Mouse (Mus musculus) adrenal gland, adult 2 months (tissue): ENCODE data around the gene Cstf3. TPM values are rescaled to one million over a fixed set of nuclear protein-coding genes. Genes with fewer than 3 reads are reported as not detected.

ENCODE experiments used
- DNase-seq: peaks from one replicate; pipeline ENCODE4 v3.0.0; 2021
- polyA plus RNA-seq: library from polyadenylated mRNA; depleted of rRNA; stranded (reverse); fragments of >200 nt; gene quantifications from 2 replicates; pipeline ENCODE4 v1.2.3, GENCODE M21; 2012
- total RNA-seq, 2 experiments: library from RNA; stranded (reverse); gene quantifications; 2 replicates each; pipeline ENCODE4 v1.2.3; 2021

Cstf3 gene
- total and polyA plus RNA-seq, 3 experiments = 3.9 to 49.6 (median 29.7) TPM

- no peak for DNase-seq
Measured at GRCm38 (mm10) chr2:104604718-104605117, 14.4 kb downstream of the Cstf3 start.

DNA sequence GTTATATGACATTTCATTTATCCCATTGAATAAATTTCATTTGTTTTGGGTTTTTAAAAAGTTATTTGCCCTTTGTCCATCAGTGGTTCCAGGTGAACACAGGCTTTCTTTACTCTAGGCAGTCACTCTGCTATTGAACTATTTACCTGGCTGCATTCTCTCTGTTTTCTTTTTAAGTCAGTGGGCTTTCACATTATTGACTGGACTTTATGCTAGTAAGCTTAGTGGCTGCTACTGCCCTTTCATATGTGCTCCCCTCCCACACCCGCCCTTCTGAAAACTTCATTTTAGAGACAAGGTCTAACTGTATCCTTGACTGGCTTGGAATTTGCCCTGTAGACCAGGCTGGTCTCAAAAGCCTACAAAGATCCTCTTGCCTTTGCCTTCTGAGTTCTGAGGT is 15.2 kb downstream of the Cstf3 start:
- no peak for DNase-seq

- no peak for DNase-seq
Measured at GRCm38 (mm10) chr2:104614786-104615185, 24.5 kb downstream of the Cstf3 start.

DNA sequence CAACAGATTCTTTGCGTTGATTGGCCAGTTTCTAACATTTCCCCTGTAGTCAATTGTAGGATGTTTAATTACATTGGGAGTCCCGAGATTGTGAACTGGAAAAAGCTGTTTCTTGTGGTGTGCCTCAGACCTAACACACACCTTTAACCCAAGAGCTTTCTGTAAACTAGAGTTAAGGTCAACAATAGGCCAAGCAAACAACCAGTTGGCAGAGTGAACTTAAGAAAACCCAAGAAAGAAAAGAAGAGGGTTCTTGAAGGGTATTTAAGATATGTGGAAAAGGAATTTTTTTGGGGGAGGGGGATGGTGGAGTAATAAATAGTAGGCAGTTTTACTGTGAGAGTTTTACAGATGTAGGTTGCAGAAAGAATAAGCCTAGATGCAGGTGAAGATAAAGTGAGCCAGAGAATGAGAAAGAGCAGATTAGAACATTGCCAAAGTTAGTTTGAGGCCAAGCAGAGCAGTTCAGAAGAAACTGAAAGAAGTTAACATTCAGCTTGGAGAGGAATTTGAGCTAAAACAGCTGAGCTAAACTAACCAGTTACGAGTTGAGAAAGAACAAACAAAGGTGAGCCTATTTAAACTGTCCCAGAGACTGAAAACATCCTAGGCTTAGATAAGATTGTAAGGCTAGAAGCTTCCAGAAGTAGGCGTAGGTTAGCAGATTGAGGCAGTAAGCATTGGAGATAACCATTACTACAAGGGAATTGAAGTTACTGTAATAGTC is 25.8 kb downstream of the Cstf3 start:
- DNase-seq = no peak

DNA sequence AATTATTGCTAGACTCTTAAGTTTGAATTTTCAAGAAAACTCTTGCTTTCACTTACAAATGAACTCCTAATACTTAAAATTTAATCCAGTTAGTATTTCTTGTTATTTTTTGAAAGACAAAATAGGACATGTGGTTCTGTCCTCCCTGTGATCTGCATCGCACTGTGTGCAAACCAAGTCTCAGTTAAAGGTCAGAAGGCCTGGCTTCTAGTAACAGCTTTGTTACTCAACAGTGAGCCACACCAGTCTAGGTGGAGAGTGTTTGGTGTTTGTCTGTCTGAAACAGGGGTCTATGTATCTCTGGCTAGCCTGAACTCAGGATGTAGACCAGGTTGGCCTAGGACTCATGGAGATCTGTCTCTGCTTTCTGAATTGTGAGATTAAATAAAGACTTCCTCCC is 68.3 kb downstream of the Cstf3 start:
- no peak for DNase-seq

DNA sequence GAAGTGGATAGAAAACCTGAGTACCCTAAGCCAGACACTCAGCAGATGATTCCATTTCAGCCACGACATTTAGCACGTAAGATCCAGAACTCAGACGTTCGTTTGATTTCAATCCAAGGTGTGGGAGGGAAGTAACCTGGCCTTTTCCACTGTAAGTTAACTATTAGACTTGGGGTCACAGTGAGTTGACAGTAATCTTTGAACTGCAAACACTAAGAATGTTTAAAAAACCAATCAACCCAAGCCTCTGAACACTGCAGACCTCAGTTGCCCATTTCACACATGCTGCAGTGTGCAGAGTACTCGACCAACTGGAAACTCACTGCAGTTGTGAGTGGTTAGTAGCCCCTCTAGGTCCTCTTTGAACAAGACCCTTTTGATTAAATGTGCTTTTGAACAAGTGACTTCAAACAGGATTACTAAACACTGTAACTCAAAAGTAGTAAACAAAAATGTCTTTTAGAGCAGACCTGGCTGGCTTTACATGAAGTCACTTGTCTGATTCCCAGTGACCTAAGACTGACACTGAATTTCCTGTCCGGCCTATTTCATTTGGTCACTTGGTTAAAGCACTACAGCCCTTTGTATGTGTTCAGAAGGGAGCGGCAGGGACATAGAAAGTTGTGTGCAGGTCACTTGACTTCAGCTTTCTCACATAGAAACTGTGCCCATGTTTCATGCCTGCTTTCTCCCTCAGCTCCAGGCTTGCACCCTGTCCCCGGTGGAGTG is 73.2 kb downstream of the Cstf3 start:
- DNase-seq = no peak

DNA sequence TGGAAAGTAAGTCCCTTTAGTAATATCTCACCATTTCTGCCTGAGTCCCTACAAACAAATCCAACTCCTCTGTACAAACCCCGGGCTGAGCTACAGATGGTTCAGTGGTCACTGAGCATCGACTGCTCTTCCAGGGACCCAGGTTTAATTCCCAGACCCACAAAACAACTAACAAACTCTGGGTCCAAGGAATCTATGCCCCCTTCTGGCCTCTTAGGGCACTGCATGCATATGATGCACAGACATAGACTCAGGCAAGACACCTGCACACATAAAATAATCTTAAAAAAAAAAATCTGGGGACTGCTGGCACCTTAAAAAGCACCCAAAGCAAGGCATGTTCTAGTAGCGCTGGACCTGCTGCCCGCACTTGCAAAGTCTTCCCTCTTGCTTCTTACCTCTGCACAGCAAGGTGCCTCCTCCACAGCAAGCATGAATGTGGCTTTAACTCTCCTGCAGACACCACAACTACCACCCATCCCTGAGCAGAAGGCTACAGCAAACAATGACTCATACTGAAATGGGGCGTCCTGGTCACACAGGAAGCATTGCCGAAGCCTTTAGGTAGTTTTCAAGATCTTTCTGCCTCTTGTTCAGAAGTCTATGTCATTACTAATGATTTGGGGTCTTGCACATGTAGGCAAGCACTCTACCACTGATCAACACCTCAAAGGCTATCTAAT is 78.9 kb downstream of the Cstf3 start:
- peak; percentile 38 for DNase-seq

- DNase-seq = no peak
Measured at GRCm38 (mm10) chr2:104671724-104672123, 81.4 kb downstream of the Cstf3 start.

- no peak for DNase-seq
Measured at GRCm38 (mm10) chr2:104677326-104677725, 87.0 kb downstream of the Cstf3 start.

- no peak for DNase-seq
Measured at GRCm38 (mm10) chr2:104684771-104685170, 94.4 kb downstream of the Cstf3 start.

GRCm38 (mm10) chr2:104685418-104685817 is 95.1 kb downstream of the Cstf3 start:
- peak; percentile 74 for DNase-seq

DNA sequence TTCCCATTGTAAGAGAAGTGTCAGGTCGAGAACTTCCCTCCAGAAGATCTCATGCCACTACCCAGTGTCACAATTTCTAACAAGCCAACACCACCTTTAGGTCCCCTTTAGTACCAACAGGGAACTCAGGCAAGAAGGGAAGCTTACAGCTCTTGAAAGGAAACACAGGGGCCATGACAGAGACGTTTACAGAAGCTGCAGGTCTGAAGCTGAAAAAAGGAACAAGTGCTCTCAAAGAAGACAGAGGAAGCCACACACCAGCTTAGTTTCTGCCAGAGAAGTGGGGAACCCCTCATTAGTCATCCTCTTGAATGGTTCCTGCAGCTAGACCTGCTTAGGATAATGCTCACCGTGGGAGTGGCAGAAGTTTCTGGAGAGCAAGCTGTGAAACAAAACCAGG is 96.9 kb downstream of the Cstf3 start:
- DNase-seq = no peak

GRCm38 (mm10) chr2:104688321-104688720 is 98.0 kb downstream of the Cstf3 start:
- DNase-seq = no peak

- no peak for DNase-seq
Measured at GRCm38 (mm10) chr2:104688724-104689123, 98.4 kb downstream of the Cstf3 start.

DNA sequence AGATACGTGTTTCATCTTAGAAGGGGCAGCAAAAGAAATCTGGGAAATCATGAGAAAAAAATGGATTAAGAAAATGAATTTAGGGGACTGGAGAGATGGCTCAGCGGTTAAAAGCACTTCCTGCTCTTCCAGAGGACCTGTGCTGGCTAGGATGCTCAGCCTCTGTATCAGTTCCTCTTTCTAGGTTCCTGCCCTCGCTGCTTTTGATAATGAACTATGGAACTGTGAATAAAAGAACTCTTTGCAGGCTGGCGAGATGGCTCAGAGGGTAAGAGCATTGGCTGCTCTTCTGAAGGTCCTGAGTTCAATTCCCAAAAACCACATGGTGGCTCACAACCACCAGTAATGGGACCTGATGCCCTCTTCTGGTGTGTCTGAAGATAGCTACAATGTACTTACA is 100.4 kb downstream of the Cstf3 start:
- DNase-seq = no peak

DNA sequence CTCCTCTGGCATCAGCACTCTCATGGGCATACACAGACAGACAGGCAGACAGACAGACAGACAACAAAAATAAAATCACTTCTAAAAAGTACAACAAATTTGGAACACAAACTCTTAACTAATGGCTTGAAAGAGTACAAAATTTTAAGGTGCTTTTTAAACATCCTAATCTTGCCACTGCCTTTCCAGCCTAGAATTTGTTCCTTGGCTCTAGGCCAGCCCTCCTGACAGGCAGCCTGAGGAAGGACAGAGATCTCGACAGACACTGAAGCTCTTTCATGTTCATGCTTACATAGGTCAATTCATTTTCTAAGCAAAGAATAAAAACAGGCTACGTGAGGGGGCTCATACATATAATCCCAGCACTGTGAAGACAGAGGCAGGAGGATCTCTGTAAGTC is 102.2 kb downstream of the Cstf3 start:
- DNase-seq = peak; percentile 33

DNA sequence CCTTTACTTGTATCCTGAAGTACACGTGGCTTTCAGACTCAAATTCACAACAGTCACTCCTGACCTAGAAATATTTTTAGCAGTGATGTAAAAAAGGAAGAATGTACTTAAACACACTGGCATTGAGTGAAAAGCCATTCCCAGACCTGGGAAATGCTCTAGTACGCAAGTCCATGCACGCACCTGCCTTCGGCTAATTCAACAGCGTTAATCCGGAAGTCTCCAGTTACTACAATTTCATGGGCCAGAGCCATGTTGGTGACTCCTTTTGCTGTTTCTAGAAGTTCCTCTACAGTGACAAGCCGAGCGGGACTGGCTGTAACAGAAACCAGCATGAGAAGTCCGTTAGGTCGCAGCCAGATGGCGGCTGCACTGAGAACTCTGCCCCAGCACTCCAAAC is 109.3 kb downstream of the Cstf3 start:
- DNase-seq = no peak

- DNase-seq = no peak
Measured at GRCm38 (mm10) chr2:104703158-104703557, 112.8 kb downstream of the Cstf3 start.

- no peak for DNase-seq
Measured at GRCm38 (mm10) chr2:104704355-104704754, 114.0 kb downstream of the Cstf3 start.

GRCm38 (mm10) chr2:104709786-104710337 is 119.5 kb downstream of the Cstf3 start:
- no peak for DNase-seq

GRCm38 (mm10) chr2:104710670-104711370 is 120.5 kb downstream of the Cstf3 start:
- no peak for DNase-seq
